Mouse (Mus musculus): ENCODE measurements around the gene Tcf7.

- TF ChIP-seq CTCF (IDR thresholded peaks at IDR 0.05; ENCODE audit: control insufficient read depth, insufficient read depth, low read length) = no peak
- TF ChIP-seq POLR2A (IDR thresholded peaks at IDR 0.05; ENCODE audit: borderline replicate concordance, control insufficient read depth, low read depth, low read length) = no peak
Measured at GRCm38 (mm10) chr11:52264871-52265270, 17.9 kb downstream of the Tcf7 start.
